Mouse (Mus musculus) hindbrain, embryonic 16.5 days (tissue): ENCODE data around the gene Cldn15. TPM values are rescaled to one million over a fixed set of nuclear protein-coding genes. Genes with fewer than 3 reads are reported as not detected.

ENCODE experiments used
- ATAC-seq: fragments of 200-750 bp; cut with Nextera tagmentation; 2 replicates; pipeline ENCODE4 v1.8.0; 2017; ENCODE audit warnings: moderate TSS enrichment, moderate library complexity
- H3K27ac ChIP-seq: fragments of 300-500 bp; sonication (generic); 2 replicates; pipeline ENCODE4 v1.5.1; 2014; ENCODE audit warnings: low read depth, mild to moderate bottlenecking, control low read depth, low read length, moderate library complexity
- H3K27me3 ChIP-seq: fragments of 300-500 bp; sonication (generic); replicated peaks from 2 replicates; pipeline ENCODE4 v1.6.1; 2014; ENCODE audit warnings: low read length; ENCODE audit not compliant: control insufficient read depth, insufficient read depth
- H3K36me3 ChIP-seq: fragments of 300-500 bp; sonication (generic); 2 replicates; pipeline ENCODE4 v1.6.1; 2014; ENCODE audit warnings: mild to moderate bottlenecking, low read length, moderate library complexity, mixed read lengths; ENCODE audit not compliant: control insufficient read depth, insufficient read depth
- H3K4me1 ChIP-seq: fragments of 300-500 bp; sonication (generic); 2 replicates; pipeline ENCODE4 v1.6.1; 2014; ENCODE audit warnings: low read depth, low read length; ENCODE audit not compliant: control insufficient read depth, insufficient read depth
- H3K4me2 ChIP-seq: fragments of 300-500 bp; sonication (generic); 2 replicates; pipeline ENCODE4 v1.6.1; 2014; ENCODE audit warnings: mild to moderate bottlenecking, low read length, control low read depth, moderate library complexity
- H3K4me3 ChIP-seq: fragments of 300-500 bp; sonication (generic); 2 replicates; pipeline ENCODE4 v1.5.1; 2014; ENCODE audit warnings: mild to moderate bottlenecking, low read length, control low read depth, moderate library complexity
- H3K9ac ChIP-seq: fragments of 300-500 bp; sonication (generic); 2 replicates; pipeline ENCODE4 v1.6.1; 2014; ENCODE audit warnings: low read depth, mild to moderate bottlenecking, control low read depth, low read length, moderate library complexity
- H3K9me3 ChIP-seq: fragments of 300-500 bp; sonication (generic); 2 replicates; pipeline ENCODE4 v1.6.1; 2014; ENCODE audit warnings: mild to moderate bottlenecking, low read length, moderate library complexity; ENCODE audit not compliant: control insufficient read depth
- WGBS: fragments of 180-500 bp; shearing (Covaris S2); extraction: QIAGEN DNeasy Blood & Tissue Kit; methylation state at CpG from one replicate; pipeline ENCODE4 v1.1.7; 2014; 5-methylcytosine and 5-hydroxymethylcytosine counted together
- polyA plus RNA-seq: library from polyadenylated mRNA; unstranded; fragments of >200 nt; fragmentation: Nextera tagmentation; extraction: Ambion mirVana; gene quantifications from 2 replicates; pipeline ENCODE4 v1.2.1, GENCODE M21; 2015

Gene Cldn15
- polyA plus RNA-seq, 1 experiment from 2014 or later, result 0.16 TPM

DNA sequence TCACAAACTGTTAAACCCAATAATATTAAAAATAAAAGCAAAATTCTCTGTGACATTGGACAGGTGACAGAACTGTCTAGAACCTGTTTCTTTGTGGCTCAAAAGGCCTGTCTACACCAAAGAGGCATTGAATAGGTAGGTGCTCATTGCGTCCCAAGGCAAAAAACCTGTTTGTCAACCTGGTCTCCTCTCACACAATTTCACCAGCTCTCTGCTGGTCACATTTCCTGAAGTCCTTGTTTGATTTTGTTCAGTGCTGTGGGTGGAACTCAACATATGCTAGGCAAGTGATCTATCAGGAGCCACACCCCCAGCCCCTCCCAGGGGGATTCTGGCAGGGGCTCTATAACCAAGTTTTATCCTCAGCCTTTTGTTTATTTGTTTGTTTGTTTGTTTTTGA, 9.2 kb upstream of the Cldn15 start:
- WGBS, result 96% methylated on average over 1 of the region's 1 CpGs
- H3K27ac ChIP-seq, result no peak overlapping the region
- no peaks in the 10 kb centered on the region for H3K27me3 ChIP-seq
- ATAC-seq, result no peak
- 0 out of 2 replicates have a peak, but pooled peaks cover 4% of the 10 kb centered on the region for H3K36me3 ChIP-seq
- no peak overlapping the region for H3K9ac ChIP-seq
- no peak overlapping the region for H3K4me3 ChIP-seq
- H3K4me2 ChIP-seq, result no peak overlapping the region
- H3K4me1 ChIP-seq, result peaks cover 28% of the 10 kb centered on the region
- H3K9me3 ChIP-seq, result no peaks in the 10 kb centered on the region

DNA sequence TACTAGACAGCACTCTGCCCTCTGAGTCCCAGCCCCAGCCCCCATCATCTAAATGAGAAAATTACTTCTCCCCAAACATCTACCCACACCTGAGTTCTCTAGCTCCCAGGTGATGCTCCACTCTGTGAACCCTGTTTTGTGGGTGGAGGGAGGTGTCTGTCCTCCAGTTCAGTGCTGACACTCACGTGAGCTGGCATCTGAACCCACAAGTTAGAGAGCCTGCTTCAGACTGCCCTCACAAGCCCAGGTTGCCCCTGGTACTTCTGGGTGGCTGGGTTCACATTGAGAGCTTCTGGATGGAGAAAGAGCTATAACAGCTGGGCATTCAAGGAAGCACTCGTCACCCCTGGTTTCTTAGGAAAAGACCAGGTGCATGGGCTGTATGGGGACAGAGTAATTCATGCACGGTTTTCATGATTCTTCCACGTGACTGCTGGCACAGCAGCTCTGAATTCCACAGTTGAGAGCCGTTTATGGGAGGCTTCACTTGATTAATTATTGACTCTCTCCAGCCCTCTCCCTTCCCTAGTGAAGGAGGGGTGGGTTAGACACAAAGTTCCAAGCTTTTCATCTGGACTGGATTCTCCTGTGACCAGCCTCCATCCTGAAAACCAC, 7.3 kb upstream of the Cldn15 start:
- no peaks in the 10 kb centered on the region for H3K9me3 ChIP-seq
- 0 out of 2 replicates have a peak, but pooled peaks cover 4% of the 10 kb centered on the region for H3K36me3 ChIP-seq
- peaks cover 31% of the 10 kb centered on the region for H3K4me1 ChIP-seq
- H3K4me2 ChIP-seq, result no peak overlapping the region
- WGBS, result 67% methylated on average over 5 of the region's 5 CpGs
- ATAC-seq, result no peak
- H3K27me3 ChIP-seq, result no peaks in the 10 kb centered on the region
- H3K9ac ChIP-seq, result no peak overlapping the region
- no peak overlapping the region for H3K27ac ChIP-seq
- H3K4me3 ChIP-seq, result no peak overlapping the region

DNA sequence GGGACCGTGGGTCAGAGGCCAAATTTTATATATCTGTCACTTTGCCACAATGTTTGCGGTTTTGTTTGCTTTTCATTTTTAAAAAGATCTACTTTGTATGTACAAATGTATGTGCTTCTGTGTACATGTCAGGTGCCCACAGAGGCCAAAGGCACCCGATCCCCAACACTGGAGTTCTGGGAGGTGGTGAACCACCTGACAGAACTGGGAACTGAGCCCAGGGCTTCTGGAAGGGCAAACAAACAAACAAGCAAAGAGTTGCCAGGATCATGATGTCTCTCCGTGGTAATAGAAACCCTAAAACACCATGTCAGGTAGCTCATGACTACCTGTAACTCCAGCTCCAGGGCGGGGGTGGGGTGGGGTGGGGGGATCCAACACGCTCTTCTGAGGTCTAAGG, 6.4 kb upstream of the Cldn15 start:
- H3K27ac ChIP-seq, result no peak overlapping the region
- H3K4me3 ChIP-seq, result no peak overlapping the region
- H3K4me1 ChIP-seq, result peaks cover 23% of the 10 kb centered on the region
- peaks cover 8% of the 10 kb centered on the region for H3K36me3 ChIP-seq
- H3K4me2 ChIP-seq, result no peak overlapping the region
- H3K9ac ChIP-seq, result no peak overlapping the region
- H3K9me3 ChIP-seq, result no peaks in the 10 kb centered on the region
- ATAC-seq, result no peak
- H3K27me3 ChIP-seq, result no peaks in the 10 kb centered on the region
- 97% methylated on average over 6 of the region's 6 CpGs for WGBS

DNA sequence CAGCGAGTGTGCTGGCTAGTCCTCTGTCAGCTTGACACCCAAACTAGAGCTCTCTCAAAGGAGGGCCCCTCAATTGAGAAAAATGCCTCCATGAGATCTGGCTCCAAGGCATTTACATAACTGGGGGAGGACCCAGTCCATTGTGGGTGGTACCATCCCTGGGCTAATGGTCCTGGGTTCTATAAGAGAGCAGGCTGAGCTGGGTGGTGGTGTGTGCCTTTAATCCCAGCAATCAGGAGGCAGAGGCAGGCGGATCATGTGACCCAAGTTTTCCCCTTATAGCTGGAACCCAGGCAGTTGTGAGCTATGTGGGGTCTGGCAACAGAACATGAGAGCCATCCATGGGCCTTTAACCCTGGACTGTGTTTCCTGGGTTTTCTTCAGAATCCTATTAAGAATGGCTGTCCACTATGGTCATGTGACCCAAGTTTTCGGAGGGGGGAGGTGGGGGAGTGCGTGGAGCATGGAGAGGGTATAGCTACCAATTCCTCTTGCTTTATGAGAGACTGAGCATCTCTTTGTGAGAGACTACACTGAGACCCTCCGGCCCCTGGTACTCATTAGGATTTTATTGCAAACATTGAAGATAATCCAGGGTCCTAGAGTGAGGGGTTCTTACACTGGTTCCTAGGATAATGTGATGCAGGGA, 5.0 kb upstream of the Cldn15 start:
- Histone ChIP-seq H3K4me2 (peak overlapping the region; percentile 95), H3K27me3 (no peaks in the 10 kb centered on the region), H3K9ac (peak overlapping the region; percentile 84), H3K4me1 (peaks cover 13% of the 10 kb centered on the region), H3K36me3 (peaks cover 21% of the 10 kb centered on the region), H3K27ac (peak overlapping the region; percentile 96), H3K9me3 (no peaks in the 10 kb centered on the region), H3K4me3 (peak overlapping the region; percentile 76)
- ATAC-seq, result peak; percentile 53
- 23% methylated on average over 5 of the region's 5 CpGs for WGBS

DNA sequence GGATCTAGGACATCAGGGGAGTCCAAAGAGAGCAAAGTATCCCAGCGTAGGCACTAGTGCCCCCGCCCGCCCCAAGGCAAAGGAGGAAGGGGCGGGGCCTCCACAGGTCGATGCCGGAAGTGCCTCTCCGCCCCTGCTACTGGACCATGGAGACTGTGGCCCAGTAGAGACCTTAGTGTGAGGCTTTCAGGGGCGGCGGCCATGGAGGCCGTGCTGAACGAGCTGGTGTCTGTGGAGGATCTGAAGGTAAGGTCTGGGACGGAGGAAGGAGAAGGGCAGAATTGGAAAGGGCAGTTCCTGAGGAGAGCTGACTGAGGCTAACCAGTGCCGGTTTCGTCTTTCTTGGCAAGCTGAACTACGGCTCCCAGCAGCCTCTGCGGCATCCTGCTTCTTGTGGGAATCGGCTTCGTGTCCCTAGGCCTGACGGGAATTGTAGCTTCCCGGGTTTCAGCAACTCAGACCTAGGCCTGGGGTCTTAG, 4.4 kb upstream of the Cldn15 start:
- Histone ChIP-seq H3K27me3 (no peaks in the 10 kb centered on the region), H3K4me2 (peak overlapping the region; percentile 95), H3K27ac (peak overlapping the region; percentile 96), H3K4me3 (peak overlapping the region; percentile 76), H3K9ac (peak overlapping the region; percentile 84), H3K4me1 (peaks cover 12% of the 10 kb centered on the region), H3K36me3 (peaks cover 23% of the 10 kb centered on the region), H3K9me3 (no peaks in the 10 kb centered on the region)
- WGBS, result 0% methylated on average over 20 of the region's 20 CpGs
- ATAC-seq, result peak; percentile 95

DNA sequence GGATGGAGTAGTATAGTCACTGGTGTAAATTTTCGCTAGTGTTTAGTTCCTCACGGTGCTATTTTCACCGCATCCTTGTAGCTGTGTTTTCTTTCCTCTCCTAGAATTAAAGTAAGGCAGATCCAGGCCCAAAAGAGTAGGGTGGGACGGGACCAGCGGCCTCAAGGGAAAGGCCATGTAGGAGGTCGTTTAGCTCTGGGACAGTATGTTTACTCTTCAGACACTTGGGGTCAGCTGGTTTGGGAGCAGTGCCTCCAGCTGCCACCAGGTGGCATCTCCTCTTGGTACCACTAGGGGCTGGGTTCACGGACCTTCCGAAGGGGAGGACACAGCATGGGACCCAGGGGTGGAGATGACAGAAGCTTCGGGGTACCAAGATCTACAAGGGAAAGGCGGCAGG, 3.9 kb upstream of the Cldn15 start:
- Histone ChIP-seq H3K36me3 (peaks cover 19% of the 10 kb centered on the region), H3K27ac (peak overlapping the region; percentile 96), H3K9me3 (no peaks in the 10 kb centered on the region), H3K9ac (peak overlapping the region; percentile 84), H3K27me3 (no peaks in the 10 kb centered on the region), H3K4me3 (peak overlapping the region; percentile 76), H3K4me2 (peak overlapping the region; percentile 95), H3K4me1 (peaks cover 12% of the 10 kb centered on the region)
- under 1% methylated on average over 10 of the region's 10 CpGs for WGBS
- peak; percentile 29; the same call in 1 of the 2 replicates for ATAC-seq

DNA sequence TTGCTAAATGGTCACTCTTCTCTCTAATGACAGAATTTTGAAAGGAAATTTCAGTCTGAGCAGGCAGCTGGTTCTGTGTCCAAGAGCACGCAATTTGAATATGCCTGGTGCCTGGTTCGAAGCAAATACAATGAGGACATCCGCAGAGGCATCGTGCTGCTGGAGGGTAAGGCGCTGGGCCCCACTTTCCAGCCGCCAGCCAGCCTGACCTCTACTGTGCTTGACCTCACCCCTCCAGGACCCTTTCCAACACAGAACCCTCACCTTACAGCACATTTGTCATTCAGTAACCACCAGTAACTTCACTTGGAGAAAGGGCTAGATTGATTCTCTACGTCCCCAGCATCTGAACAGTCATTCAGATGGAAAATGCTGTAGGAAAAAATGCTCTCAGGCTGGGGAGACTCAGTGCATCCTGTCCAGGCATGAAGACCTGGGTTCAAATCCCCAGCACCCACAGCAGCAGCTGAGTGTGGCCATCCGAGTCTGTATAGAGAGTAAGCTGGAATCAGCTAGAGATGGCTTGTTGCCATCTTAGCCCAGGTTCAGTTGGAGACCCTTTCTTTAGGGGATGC, 3.4 kb upstream of the Cldn15 start:
- Histone ChIP-seq H3K9me3 (no peaks in the 10 kb centered on the region), H3K27me3 (no peaks in the 10 kb centered on the region), H3K36me3 (peaks cover 19% of the 10 kb centered on the region), H3K4me2 (peak overlapping the region; percentile 95), H3K4me3 (peak overlapping the region; percentile 76), H3K4me1 (peaks cover 12% of the 10 kb centered on the region), H3K9ac (peak overlapping the region; percentile 84), H3K27ac (peak overlapping the region; percentile 96)
- 75% methylated on average over 8 of the region's 8 CpGs for WGBS
- no peak for ATAC-seq

DNA sequence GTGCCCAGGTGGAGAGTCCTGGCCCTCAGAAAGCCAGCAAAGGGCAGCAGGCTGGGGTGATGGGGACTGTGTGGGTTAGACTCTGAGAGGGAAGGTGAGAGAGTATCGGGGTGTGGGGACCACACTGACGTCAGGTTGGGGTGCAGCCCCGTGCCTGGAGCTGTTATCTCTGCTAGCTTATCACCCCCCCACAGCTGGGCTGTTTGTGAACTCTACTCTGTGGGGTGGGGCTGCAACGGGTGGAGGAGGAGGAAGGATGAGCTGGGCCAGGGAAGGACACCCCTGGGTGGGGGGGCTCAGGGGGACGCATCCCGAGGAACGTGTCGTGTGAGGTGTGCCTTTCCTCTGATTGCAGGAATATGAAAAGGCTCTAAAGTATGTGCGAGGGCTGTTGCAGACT, 1.2 kb upstream of the Cldn15 start:
- Histone ChIP-seq H3K36me3 (peaks cover 19% of the 10 kb centered on the region), H3K27me3 (no peaks in the 10 kb centered on the region), H3K4me2 (no peak overlapping the region), H3K4me1 (peaks cover 12% of the 10 kb centered on the region), H3K9me3 (no peaks in the 10 kb centered on the region), H3K27ac (no peak overlapping the region), H3K9ac (no peak overlapping the region), H3K4me3 (no peak overlapping the region)
- no peak for ATAC-seq
- WGBS, result 90% methylated on average over 9 of the region's 9 CpGs

DNA sequence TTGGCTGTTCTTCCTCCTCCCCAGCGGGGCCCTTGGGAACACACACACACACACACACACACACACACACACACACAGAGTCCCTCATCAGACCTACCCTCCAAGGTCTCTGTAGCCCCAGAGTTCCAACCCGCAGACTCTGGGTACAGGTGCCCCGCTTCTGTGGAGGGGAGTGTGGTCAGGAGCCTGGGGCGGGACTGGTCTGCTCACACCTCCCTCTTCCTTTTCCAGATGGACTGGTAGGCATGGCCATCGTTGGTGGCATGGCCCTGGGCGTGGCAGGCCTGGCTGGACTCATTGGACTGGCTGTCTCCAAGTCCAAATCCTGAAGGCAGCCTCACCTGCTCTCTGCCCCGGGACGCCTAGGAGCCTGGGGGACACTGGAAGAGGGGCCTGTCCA, 730 bp upstream of the Cldn15 start:
- H3K27me3 ChIP-seq, result no peaks in the 10 kb centered on the region
- peaks cover 12% of the 10 kb centered on the region for H3K4me1 ChIP-seq
- no peak overlapping the region for H3K4me3 ChIP-seq
- 94% methylated on average over 7 of the region's 8 CpGs for WGBS
- ATAC-seq, result no peak
- no peak overlapping the region for H3K4me2 ChIP-seq
- no peaks in the 10 kb centered on the region for H3K9me3 ChIP-seq
- no peak overlapping the region for H3K27ac ChIP-seq
- H3K36me3 ChIP-seq, result peaks cover 19% of the 10 kb centered on the region
- H3K9ac ChIP-seq, result no peak overlapping the region
